Mouse (Mus musculus): Measurements from ENCODE around the gene Chaf1a.

Chaf1a gene

DNA sequence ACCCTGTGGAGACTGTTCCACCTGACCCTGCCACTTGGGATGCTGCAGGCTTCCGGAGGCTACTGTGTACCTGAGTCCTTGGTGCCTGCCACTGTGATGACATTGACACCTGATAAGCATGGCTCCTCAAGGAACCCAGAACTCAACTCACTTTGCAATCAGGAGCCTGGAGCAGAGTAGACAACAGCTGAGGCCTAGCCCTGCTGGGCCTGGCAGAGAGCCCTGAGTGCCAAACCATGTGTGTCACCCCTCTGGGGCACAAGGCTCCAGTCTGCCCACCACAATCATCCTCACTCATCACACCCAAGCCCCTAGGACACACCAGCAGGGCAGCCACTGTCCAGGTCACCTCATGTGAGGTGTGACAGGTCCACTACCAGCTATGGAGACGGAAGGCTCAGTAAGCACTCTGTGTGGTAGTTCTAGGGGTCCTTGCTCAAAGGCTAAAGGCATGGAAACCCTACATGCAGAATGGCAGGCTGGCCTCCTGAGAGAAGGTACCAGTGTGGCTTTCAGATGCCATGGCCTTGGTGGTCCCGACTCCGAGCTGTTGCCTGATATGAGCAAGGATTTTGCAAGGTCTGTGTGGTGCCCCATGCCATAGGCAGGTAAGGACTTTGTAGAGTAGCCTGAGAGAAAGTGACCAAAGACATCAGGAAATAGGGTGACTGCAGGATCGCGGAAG is 19.7 kb upstream of the Chaf1a start:
- DNase-seq (ENCODE audit: low spot score in 2 of 2) = no peak

GRCm38 (mm10) chr17:56021161-56021910 is 18.9 kb upstream of the Chaf1a start:
- peak in 1 of 2 experiments; percentile 30 for DNase-seq (ENCODE audit: low spot score in 2 of 2)

DNA sequence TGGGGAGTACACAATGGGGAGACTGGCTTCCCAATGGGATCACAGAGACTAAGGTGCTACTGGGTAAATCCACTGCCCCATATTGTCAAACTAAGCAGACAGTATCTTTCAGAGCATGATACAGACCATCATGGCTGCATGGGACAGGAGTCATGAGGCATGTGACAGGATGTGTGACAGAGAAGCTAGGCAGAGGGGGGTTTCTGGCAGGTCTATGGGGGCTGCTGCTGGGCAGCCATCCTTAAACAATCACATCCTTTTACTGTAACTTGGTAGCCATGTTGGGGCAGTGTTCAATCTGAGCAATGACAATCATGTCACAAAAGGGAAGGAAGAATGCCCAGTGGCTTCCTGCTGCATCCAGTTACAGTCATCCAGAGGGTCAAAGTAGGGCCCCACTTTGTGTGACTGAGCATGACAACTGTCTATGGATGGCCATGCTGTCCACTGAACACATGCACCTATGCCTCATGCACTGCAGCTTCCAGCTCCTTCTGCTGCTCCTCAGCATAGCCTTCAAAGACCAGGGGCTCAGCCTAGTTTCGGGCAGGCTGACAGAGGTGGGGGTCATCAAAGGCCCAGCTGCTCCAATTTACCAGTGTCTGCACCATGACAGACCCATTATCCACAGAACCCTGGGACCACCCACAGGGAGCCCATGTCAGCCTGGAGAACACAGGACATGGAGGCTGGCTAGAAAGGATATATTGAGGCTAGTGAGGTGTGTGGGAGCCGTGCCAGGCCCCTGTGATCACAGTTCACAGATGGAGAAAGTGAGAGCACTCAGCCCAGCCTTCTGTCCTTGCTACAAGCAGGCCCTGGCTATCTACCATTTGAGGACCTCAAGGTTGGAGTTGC is 17.9 kb upstream of the Chaf1a start:
- peak in 1 of 2 experiments; percentile 59 for DNase-seq (ENCODE audit: low spot score in 2 of 2)

GRCm38 (mm10) chr17:56022989-56023290 is 17.3 kb upstream of the Chaf1a start:
- DNase-seq (ENCODE audit: low spot score in 2 of 2) = no peak

DNA sequence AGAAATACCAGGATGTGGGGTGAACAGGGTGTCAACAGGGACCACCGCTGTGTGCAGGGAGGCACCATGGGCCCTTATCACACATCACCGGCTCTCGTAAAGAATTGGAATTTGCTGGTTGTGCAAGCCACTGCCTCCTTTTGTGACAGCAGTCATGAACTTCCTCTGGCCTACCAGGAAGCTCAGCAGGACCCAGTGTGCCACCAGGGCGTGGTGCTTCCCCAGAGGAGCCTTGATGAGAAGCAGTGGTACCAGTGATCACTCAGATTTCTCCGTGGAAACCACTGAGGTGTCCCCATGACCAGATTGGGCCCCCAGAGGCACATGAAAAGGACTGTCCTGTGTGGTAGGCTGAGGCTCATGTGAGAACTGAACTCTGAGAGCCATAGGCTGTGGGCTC is 16.9 kb upstream of the Chaf1a start:
- DNase-seq (ENCODE audit: low spot score in 2 of 2) = no peak

DNA sequence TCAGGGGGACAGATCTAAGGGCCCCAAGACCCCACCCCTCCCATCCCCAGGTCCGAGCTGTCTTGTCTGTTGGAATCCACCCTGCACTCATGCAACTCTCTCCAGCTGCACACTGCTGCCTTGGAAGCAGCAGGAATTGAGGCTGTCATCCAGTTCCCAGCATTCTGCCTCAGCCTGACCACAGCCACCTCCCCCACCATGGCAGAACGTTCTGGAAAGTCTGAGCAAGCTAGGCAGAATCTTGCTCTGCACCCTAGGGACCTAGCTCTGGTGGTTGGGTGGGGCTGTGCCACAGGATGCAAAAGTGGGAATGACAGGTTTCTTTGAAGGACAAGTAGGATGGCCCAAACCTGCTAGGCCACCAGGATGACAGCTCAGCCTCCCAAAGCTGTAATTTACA is 15.8 kb upstream of the Chaf1a start:
- no peak for DNase-seq (ENCODE audit: low spot score in 2 of 2)

DNA sequence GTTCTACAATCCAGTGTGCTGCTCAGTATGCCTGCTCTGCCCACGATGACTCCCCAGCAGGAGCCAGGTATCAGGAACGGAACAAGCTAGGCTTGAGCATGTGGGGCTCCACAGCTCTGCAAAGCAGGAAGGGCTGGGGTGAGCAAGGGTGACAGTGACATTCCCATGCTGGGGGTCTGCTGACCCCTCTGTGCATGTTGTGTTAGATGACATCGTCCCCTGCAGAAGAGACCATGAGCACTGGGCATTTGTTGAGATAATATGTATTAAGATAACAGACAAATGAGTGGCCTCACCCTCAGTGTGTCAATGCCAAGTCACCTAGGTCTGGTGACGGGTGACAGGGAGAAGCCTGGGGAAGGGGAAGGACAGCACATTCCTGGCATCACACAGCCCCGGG is 15.3 kb upstream of the Chaf1a start:
- no peak for DNase-seq (ENCODE audit: low spot score in 2 of 2)

GRCm38 (mm10) chr17:56026303-56026702 is 13.9 kb upstream of the Chaf1a start:
- DNase-seq (ENCODE audit: low spot score in 2 of 2) = no peak

GRCm38 (mm10) chr17:56026881-56027280 is 13.4 kb upstream of the Chaf1a start:
- DNase-seq (ENCODE audit: low spot score in 2 of 2) = no peak

GRCm38 (mm10) chr17:56027801-56028441 is 12.3 kb upstream of the Chaf1a start:
- DNase-seq (ENCODE audit: low spot score in 2 of 2) = no peak

GRCm38 (mm10) chr17:56030238-56030870 is 9.9 kb upstream of the Chaf1a start:
- no peak for DNase-seq (ENCODE audit: low spot score in 2 of 2)

DNA sequence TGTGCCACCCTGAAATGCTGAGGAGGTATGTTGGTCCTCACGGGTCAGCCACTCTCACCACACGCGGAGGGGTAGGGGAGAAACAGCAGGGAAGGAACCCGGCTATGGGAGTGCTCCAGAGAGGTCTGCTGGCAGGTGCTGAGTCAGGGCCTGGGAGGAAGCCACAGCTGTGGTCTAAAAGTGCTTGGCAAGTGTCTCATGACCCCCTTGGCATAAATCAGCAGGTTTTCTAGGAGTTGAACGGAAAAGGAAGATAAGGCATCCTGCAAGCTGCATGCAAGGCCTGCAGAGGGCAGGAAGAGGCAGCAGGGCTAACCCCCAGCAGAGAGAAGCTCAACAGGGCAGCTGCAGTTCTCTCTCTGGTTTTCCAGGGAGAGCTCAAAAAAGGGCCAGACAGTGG is 9.3 kb upstream of the Chaf1a start:
- DNase-seq (ENCODE audit: low spot score in 2 of 2) = no peak

DNA sequence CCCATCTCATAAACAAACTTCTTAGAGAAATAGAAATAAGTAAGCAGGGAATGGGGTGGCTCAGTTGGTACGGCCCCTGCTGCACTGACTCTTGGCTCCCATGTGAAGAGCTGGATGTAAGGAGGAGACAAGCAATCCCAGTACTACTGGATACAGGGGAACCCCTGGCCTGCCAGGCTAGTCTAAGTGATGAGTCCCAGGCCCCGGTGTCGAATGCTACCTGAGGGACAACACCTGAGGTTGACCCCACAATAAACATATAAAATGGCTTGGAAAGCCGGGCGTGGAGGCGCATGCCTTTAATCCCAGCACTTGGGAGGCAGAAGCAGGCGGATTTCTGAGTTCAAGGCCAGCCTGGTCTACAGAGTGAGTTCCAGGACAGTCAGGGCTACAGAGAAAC is 8.8 kb upstream of the Chaf1a start:
- DNase-seq (ENCODE audit: low spot score in 2 of 2) = no peak

DNA sequence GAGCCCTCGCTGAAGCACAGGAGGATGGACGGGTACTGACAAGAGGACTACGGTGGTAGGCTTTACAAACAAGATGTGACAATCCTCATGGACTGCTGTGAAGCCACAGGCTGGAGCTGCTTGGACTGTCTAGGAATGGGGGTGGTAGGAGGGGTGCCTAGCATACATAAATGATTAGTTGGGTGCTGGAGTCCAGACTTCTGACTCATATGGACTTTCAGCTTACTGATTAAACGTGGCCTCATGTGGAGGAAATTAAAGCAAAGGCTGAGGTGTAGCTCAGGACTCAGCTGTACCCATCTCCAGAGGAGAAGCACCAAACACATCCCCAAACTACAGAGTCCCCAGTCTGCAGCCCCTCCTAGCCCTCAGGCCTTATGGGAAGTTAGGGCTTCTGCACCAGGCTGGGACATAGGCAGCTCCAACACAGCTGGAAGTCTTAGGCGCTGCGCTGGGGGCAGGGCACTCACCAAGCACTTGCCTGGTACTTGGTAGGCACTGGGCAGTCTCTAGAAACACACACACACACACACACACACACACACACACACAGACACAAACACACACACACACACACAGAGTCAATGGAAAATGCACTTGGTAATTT is 8.0 kb upstream of the Chaf1a start:
- DNase-seq (ENCODE audit: low spot score in 2 of 2) = no peak

DNA sequence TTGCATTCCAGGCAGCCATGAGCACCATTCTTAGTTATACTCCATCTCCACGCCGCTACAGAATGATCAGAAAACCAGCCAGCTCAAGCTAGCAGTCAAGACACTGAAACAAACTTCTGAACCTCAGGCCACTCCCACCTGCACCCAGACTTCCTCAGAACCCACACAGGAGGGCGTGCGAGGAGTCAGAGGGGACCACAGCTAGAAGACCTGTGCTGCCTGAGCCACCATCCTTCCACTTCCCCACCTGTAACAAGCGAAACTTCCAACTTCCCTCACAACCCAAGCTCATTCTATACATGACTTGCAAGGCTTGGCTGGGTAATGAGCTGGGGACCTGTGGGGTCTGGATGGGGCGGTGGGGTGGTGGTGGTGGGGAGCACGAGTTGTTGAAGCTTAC is 7.4 kb upstream of the Chaf1a start:
- peak in 1 of 2 experiments; percentile 61 for DNase-seq (ENCODE audit: low spot score in 2 of 2)

DNA sequence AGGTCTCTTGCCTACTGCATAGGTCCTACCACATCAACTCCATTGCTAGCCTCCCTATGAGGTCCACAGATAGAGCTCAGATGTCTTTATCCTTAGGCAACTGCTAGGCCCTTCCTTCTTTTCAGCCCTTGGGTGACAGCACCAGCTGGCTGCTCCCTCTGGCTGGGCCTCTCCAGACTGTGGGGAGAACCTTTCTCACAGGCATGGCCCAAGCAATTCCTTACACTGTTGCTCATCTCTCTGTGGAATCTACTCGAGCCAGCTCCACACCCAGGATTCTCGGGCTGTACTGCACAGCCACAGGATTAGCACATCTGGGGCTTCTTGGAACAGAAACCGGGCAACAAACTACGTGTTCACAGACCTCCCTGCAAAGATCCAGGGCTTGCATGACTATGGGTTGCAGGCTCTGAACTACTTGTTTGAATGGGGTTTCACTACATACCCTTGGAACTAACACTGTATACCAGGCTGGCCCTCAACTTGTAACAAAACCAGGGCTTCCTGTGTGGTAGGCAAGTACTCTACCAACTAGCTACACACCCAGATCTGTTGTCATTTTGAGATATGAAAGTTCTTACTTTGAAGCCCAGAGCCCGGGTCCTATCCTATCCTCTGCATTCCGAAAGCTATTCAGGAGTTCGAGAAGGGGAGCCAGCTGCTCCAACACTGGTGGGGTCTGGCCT is 6.1 kb upstream of the Chaf1a start:
- DNase-seq (ENCODE audit: low spot score in 2 of 2) = no peak

DNA sequence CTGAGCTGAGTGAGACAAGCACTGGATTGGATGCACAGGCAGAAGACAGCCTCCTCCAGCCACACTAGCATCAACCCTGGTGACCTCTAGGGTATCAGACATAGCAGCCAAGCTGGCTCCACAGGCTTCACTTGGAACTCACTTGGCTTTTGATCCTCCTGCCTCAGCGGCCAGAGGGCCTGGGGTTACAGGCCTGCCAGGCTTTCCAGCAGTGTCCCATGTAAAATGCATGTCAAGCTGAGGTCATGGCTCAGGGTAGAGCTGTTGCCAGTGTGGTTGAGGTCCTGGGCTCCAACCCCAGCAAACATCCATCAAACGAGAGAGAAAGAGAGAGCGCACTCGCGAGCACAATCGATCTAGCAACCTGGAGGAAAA is 5.5 kb upstream of the Chaf1a start:
- peak in 1 of 2 experiments; percentile 13 for DNase-seq (ENCODE audit: low spot score in 2 of 2)

GRCm38 (mm10) chr17:56035216-56035615 is 5.0 kb upstream of the Chaf1a start:
- DNase-seq (ENCODE audit: low spot score in 2 of 2) = no peak

- peak; percentile 100 for DNase-seq (ENCODE audit: low spot score in 2 of 2)
Observed at GRCm38 (mm10) chr17:56036176-56036900, 3.9 kb upstream of the Chaf1a start, which contains the start of gene Sh3gl1. Gene Sh3gl1 (minus strand): TSS chr17:56036635.

GRCm38 (mm10) chr17:56036901-56037287 is 3.3 kb upstream of the Chaf1a start:
- DNase-seq (ENCODE audit: low spot score in 2 of 2) = no peak
